Mouse (Mus musculus): ENCODE measurements around the gene Aox4. TPM values are rescaled to one million over a fixed set of nuclear protein-coding genes. Genes with fewer than 3 reads are reported as not detected.

Aox4 gene
- polyA plus RNA-seq, 1 experiment from 2014 or later, result 0.18 TPM

- Histone ChIP-seq H3K27me3 (no peaks in the 10 kb centered on the region), H3K4me3 (no peak overlapping the region), H3K36me3 (no peaks in the 10 kb centered on the region), H3K27ac (no peak overlapping the region), H3K9me3 (no peaks in the 10 kb centered on the region), H3K4me1 (replicated peaks) (no peaks in the 10 kb centered on the region), H3K9ac (no peak overlapping the region), H3K4me2 (no peak overlapping the region)
- no peak for ATAC-seq (ENCODE audit: low FRiP score)
- 93% methylated on average over 5 of the region's 5 CpGs for WGBS
These were observed 11.7 kb downstream of the Aox4 start for GRCm38 (mm10) chr1:58221879-58222278.

GRCm38 (mm10) chr1:58228086-58228485 is 17.9 kb downstream of the Aox4 start:
- Histone ChIP-seq H3K27me3 (no peaks in the 10 kb centered on the region), H3K9ac (no peak overlapping the region), H3K27ac (no peak overlapping the region), H3K9me3 (no peaks in the 10 kb centered on the region), H3K4me2 (no peak overlapping the region), H3K4me3 (no peak overlapping the region), H3K36me3 (no peaks in the 10 kb centered on the region), H3K4me1 (replicated peaks) (no peaks in the 10 kb centered on the region)
- WGBS, result 79% methylated on average over 6 of the region's 6 CpGs
- ATAC-seq (ENCODE audit: low FRiP score), result no peak

- Histone ChIP-seq H3K4me3 (no peak overlapping the region), H3K27ac (no peak overlapping the region), H3K9ac (no peak overlapping the region), H3K4me2 (no peak overlapping the region), H3K4me1 (replicated peaks) (no peaks in the 10 kb centered on the region), H3K27me3 (no peaks in the 10 kb centered on the region), H3K9me3 (no peaks in the 10 kb centered on the region), H3K36me3 (no peaks in the 10 kb centered on the region)
- no peak for ATAC-seq (ENCODE audit: low FRiP score)
These were observed 18.7 kb downstream of the Aox4 start for GRCm38 (mm10) chr1:58228916-58229315.

DNA sequence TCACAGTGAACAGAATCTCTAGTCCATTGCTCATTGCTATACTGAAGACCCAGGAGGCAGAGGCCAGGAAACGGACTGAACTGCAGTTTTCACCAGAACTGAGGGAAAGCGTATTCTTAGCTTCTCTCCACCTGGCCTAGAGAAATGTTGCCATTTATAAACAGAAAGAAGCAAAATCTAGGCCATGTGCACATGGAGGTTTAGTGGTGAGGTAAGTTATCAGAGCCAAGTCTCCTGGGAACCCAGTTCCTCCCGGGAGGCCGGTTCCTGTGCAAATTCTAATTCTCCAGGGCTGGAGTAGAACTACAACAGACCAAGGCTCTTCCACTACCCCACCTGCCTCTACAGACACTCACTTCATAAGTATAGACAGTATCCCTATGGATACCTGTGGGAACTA is 19.6 kb downstream of the Aox4 start:
- WGBS, result 91% methylated on average over 4 of the region's 4 CpGs
- no peak overlapping the region for H3K4me2 ChIP-seq

GRCm38 (mm10) chr1:58230542-58230941 is 20.3 kb downstream of the Aox4 start:
- Histone ChIP-seq H3K9ac (no peak overlapping the region), H3K27me3 (no peaks in the 10 kb centered on the region), H3K27ac (no peak overlapping the region), H3K4me3 (no peak overlapping the region), H3K4me1 (replicated peaks) (no peaks in the 10 kb centered on the region), H3K36me3 (no peaks in the 10 kb centered on the region), H3K4me2 (no peak overlapping the region), H3K9me3 (no peaks in the 10 kb centered on the region)
- no peak for ATAC-seq (ENCODE audit: low FRiP score)
- 48% methylated on average over 5 of the region's 5 CpGs for WGBS

More for the DNA sequence above, 19.6 kb downstream of the Aox4 start:
- H3K4me3 ChIP-seq, result no peak overlapping the region
- no peak overlapping the region for H3K9ac ChIP-seq
- H3K36me3 ChIP-seq, result no peaks in the 10 kb centered on the region
- no peaks in the 10 kb centered on the region for H3K27me3 ChIP-seq
- no peak overlapping the region for H3K27ac ChIP-seq
- ATAC-seq (ENCODE audit: low FRiP score), result no peak
- no peaks in the 10 kb centered on the region for H3K9me3 ChIP-seq
- no peaks in the 10 kb centered on the region for H3K4me1 ChIP-seq (replicated peaks)

DNA sequence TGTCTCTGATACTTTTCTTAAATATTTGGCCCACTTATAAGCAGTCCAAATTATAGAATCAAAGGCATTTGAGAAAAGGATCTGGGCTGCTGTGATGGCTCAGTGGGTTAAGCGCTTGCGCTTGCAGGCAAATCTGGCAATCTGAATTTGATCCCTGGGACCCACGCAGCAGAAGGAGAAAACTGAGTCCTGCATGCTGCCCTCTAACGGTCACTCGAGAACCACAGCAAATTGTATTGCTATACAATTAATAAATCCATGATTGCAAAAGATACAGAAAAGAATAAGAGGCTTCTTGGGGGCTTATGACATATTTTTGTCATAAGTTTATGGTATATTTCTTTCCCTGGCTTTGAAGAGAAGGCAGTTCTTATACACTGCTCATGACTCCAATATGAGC is 25.2 kb downstream of the Aox4 start:
- Histone ChIP-seq H3K36me3 (no peaks in the 10 kb centered on the region), H3K4me3 (no peak overlapping the region), H3K9ac (no peak overlapping the region), H3K4me2 (no peak overlapping the region), H3K9me3 (no peaks in the 10 kb centered on the region), H3K27ac (no peak overlapping the region), H3K27me3 (no peaks in the 10 kb centered on the region), H3K4me1 (replicated peaks) (no peaks in the 10 kb centered on the region)
- ATAC-seq (ENCODE audit: low FRiP score), result no peak
- whole genome bisulfite sequencing, result 51% methylated on average over 5 of the region's 5 CpGs

- no peak for ATAC-seq (ENCODE audit: low FRiP score)
- Histone ChIP-seq H3K4me2 (no peak overlapping the region), H3K9me3 (no peaks in the 10 kb centered on the region), H3K4me3 (no peak overlapping the region), H3K27me3 (no peaks in the 10 kb centered on the region), H3K36me3 (no peaks in the 10 kb centered on the region), H3K4me1 (replicated peaks) (no peaks in the 10 kb centered on the region), H3K27ac (no peak overlapping the region), H3K9ac (no peak overlapping the region)
- WGBS, result 78% methylated on average over 4 of the region's 4 CpGs
These were observed 27.5 kb downstream of the Aox4 start for GRCm38 (mm10) chr1:58237527-58238299.

- WGBS, result 93% methylated on average over 5 of the region's 5 CpGs
- Histone ChIP-seq H3K4me3 (no peak overlapping the region), H3K36me3 (no peaks in the 10 kb centered on the region), H3K9me3 (no peaks in the 10 kb centered on the region), H3K9ac (no peak overlapping the region), H3K27ac (no peak overlapping the region), H3K4me1 (replicated peaks) (no peaks in the 10 kb centered on the region), H3K27me3 (no peaks in the 10 kb centered on the region), H3K4me2 (no peak overlapping the region)
- no peak for ATAC-seq (ENCODE audit: low FRiP score)
These were observed 28.2 kb downstream of the Aox4 start for GRCm38 (mm10) chr1:58238440-58238839.

DNA sequence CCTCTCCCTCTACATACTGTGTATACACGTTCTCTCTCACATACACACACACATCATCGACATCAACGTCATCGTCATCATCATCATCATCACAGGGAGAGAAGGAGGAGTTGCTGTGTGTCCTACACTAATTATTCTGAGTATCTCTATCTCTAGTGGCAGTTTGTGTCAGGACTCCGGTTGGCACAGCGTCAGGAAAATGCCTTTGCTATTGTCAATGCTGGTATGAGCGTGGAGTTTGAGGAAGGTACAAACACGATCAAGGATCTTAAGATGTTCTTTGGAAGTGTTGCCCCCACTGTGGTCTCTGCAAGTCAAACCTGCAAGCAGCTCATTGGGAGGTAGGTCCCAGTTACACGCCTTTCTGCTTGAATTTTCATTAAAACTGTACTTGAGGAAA is 28.8 kb downstream of the Aox4 start:
- no peak overlapping the region for H3K9ac ChIP-seq
- no peaks in the 10 kb centered on the region for H3K36me3 ChIP-seq
- no peak for ATAC-seq (ENCODE audit: low FRiP score)
- H3K27ac ChIP-seq, result no peak overlapping the region
- no peaks in the 10 kb centered on the region for H3K4me1 ChIP-seq (replicated peaks)
- H3K27me3 ChIP-seq, result no peaks in the 10 kb centered on the region
- no peaks in the 10 kb centered on the region for H3K9me3 ChIP-seq
- no peak overlapping the region for H3K4me3 ChIP-seq
- no peak overlapping the region for H3K4me2 ChIP-seq
- WGBS, result 97% methylated on average over 9 of the region's 9 CpGs

GRCm38 (mm10) chr1:58240347-58240746 is 30.1 kb downstream of the Aox4 start:
- ATAC-seq (ENCODE audit: low FRiP score), result no peak
- Histone ChIP-seq H3K36me3 (no peaks in the 10 kb centered on the region), H3K9me3 (no peaks in the 10 kb centered on the region), H3K4me3 (no peak overlapping the region), H3K9ac (no peak overlapping the region), H3K27ac (no peak overlapping the region), H3K4me2 (no peak overlapping the region), H3K4me1 (replicated peaks) (no peaks in the 10 kb centered on the region), H3K27me3 (no peaks in the 10 kb centered on the region)
- 73% methylated on average over 6 of the region's 6 CpGs for WGBS

DNA sequence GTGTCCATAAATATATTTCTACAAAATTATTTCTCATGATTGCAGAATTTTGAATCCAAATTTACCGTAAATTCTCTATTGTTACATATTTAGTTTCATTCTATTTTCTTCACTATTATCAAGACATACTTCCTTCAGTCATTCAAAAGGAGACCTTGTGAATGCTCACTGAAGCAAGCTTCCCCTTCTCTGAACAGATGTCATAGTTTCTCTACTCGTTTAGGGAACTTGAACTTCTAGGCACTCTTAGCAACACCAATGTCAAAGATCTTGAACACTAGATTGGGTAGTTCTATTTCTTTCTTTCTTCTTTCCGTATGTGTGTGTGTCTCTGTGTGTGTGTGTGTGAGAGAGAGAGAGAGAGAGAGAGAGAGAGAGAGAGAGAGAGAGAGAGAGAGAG is 34.3 kb downstream of the Aox4 start:
- Histone ChIP-seq H3K27me3 (no peaks in the 10 kb centered on the region), H3K27ac (no peak overlapping the region), H3K9ac (no peak overlapping the region), H3K36me3 (no peaks in the 10 kb centered on the region), H3K4me3 (no peak overlapping the region), H3K4me2 (no peak overlapping the region), H3K9me3 (no peaks in the 10 kb centered on the region), H3K4me1 (replicated peaks) (no peaks in the 10 kb centered on the region)
- ATAC-seq (ENCODE audit: low FRiP score), result no peak
- WGBS, result 77% methylated on average over 3 of the region's 3 CpGs

DNA sequence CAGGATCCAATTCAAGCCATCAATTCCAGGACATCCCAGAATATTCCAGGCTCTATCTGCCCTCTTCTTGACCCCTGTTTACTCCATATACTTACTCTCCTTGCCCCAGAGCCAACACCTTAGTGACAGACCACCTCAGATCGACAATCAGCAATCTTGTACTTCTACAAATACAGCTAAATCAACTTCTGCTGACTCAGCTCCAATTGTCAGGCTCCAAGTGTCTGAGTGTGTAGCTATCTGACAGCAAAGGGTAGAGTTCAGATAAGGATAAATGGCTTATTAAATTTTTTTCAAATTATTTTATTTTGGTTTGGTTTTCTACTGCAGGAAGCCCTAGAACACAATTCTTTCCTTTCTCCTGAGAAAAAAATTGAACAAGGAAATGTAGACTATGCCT is 38.3 kb downstream of the Aox4 start:
- H3K4me1 ChIP-seq (replicated peaks), result no peaks in the 10 kb centered on the region
- WGBS, result 80% methylated on average over 1 of the region's 1 CpGs
- no peaks in the 10 kb centered on the region for H3K9me3 ChIP-seq
- H3K36me3 ChIP-seq, result no peaks in the 10 kb centered on the region
- no peaks in the 10 kb centered on the region for H3K27me3 ChIP-seq
- no peak overlapping the region for H3K4me3 ChIP-seq
- no peak for ATAC-seq (ENCODE audit: low FRiP score)
- H3K27ac ChIP-seq, result no peak overlapping the region
- no peak overlapping the region for H3K4me2 ChIP-seq
- no peak overlapping the region for H3K9ac ChIP-seq

DNA sequence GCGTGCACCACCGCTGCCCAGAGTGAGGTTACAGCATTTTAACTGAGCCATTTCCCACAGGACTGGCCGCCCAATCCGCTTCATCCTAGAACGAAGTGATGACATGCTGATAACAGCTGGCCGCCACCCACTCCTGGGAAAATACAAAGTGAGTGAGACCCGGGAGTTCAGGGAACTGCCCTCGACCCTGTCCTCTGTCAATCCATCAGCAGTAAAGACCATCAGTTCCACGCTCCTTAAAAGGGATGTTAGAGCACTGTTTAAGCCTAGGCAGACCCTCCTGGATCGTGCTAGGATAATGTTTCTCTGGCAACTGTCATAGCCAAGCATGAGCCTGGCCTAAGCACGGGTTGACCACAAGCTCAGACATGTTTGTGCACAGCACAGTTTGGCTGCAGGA is 43.3 kb downstream of the Aox4 start:
- Histone ChIP-seq H3K9me3 (no peaks in the 10 kb centered on the region), H3K4me1 (replicated peaks) (no peaks in the 10 kb centered on the region), H3K36me3 (no peaks in the 10 kb centered on the region), H3K9ac (no peak overlapping the region), H3K4me3 (no peak overlapping the region), H3K27me3 (no peaks in the 10 kb centered on the region), H3K27ac (no peak overlapping the region), H3K4me2 (no peak overlapping the region)
- no peak for ATAC-seq (ENCODE audit: low FRiP score)
- WGBS, result 68% methylated on average over 11 of the region's 11 CpGs

All from hindbrain, embryonic 13.5 days (tissue).